Mouse (Mus musculus) forebrain, embryonic 12.5 days (tissue): ENCODE data around the gene Ulk4. TPM values are rescaled to one million over a fixed set of nuclear protein-coding genes. Genes with fewer than 3 reads are reported as not detected.

Source experiments
- ATAC-seq: fragments of 200-750 bp; cut with Nextera tagmentation; 2 replicates; pipeline ENCODE4 v1.8.0; 2017; ENCODE audit warnings: moderate TSS enrichment; ENCODE audit not compliant: low FRiP score
- H3K27ac ChIP-seq: fragments of 300-500 bp; sonication (generic); 2 replicates; pipeline ENCODE4 v1.5.1; 2016; ENCODE audit warnings: mild to moderate bottlenecking
- H3K27me3 ChIP-seq: fragments of 300-500 bp; sonication (generic); 2 replicates; pipeline ENCODE4 v1.6.1; 2016; ENCODE audit warnings: mild to moderate bottlenecking
- H3K36me3 ChIP-seq: fragments of 300-500 bp; sonication (generic); replicated peaks from 2 replicates; pipeline ENCODE4 v1.6.1; 2016; ENCODE audit warnings: mild to moderate bottlenecking
- H3K4me1 ChIP-seq: fragments of 300-500 bp; sonication (generic); 2 replicates; pipeline ENCODE4 v1.6.1; 2016
- H3K4me2 ChIP-seq: fragments of 300-500 bp; sonication (generic); 2 replicates; pipeline ENCODE4 v1.6.1; 2016; ENCODE audit warnings: mild to moderate bottlenecking, moderate library complexity
- H3K4me3 ChIP-seq: fragments of 300-500 bp; sonication (generic); replicated peaks from 2 replicates; pipeline ENCODE4 v1.5.1; 2016; ENCODE audit warnings: mild to moderate bottlenecking
- H3K9ac ChIP-seq: fragments of 300-500 bp; sonication (generic); 2 replicates; pipeline ENCODE4 v1.6.1; 2016; ENCODE audit warnings: mild to moderate bottlenecking
- H3K9me3 ChIP-seq: fragments of 300-500 bp; sonication (generic); 2 replicates; pipeline ENCODE4 v1.6.1; 2016
- WGBS: fragments of 180-500 bp; shearing (Covaris S2); methylation state at CpG from one replicate; pipeline ENCODE4 v1.1.7; 2016; 5-methylcytosine and 5-hydroxymethylcytosine counted together
- polyA plus RNA-seq: library from polyadenylated mRNA; unstranded; fragments of >200 nt; fragmentation: Nextera tagmentation; extraction: Ambion mirVana; gene quantifications from 2 replicates; pipeline ENCODE4 v1.2.1, GENCODE M21; 2016

Gene Ulk4
- polyA plus RNA-seq, 1 experiment from 2014 or later = 179 TPM

- ATAC-seq = no peak
- Histone ChIP-seq H3K4me2 (no peak overlapping the region), H3K9me3 (no peaks in the 10 kb centered on the region), H3K27ac (no peak overlapping the region), H3K36me3 (peaks cover 15% of the 10 kb centered on the region), H3K27me3 (no peaks in the 10 kb centered on the region), H3K4me1 (peaks cover 59% of the 10 kb centered on the region), H3K4me3 (no peak overlapping the region), H3K9ac (no peak overlapping the region)
- WGBS = 74% methylated on average over 3 of the region's 3 CpGs
Measured at GRCm38 (mm10) chr9:120944211-120944610, 332.8 kb downstream of the Ulk4 start.

- Histone ChIP-seq H3K4me2 (no peak overlapping the region), H3K4me1 (peaks cover 64% of the 10 kb centered on the region), H3K27me3 (no peaks in the 10 kb centered on the region), H3K9ac (no peak overlapping the region), H3K36me3 (peaks cover 15% of the 10 kb centered on the region), H3K27ac (no peak overlapping the region), H3K4me3 (no peak overlapping the region), H3K9me3 (no peaks in the 10 kb centered on the region)
- 92% methylated on average over 1 of the region's 1 CpGs for WGBS
- ATAC-seq = no peak
Measured at GRCm38 (mm10) chr9:120943757-120944156, 333.2 kb downstream of the Ulk4 start.

GRCm38 (mm10) chr9:120940858-120941257 is 336.1 kb downstream of the Ulk4 start:
- no peak overlapping the region for H3K9ac ChIP-seq
- 93% methylated on average over 3 of the region's 3 CpGs for WGBS
- H3K27ac ChIP-seq = no peak overlapping the region
- no peaks in the 10 kb centered on the region for H3K9me3 ChIP-seq
- peaks cover 18% of the 10 kb centered on the region for H3K36me3 ChIP-seq
- no peak overlapping the region for H3K4me3 ChIP-seq
- no peak overlapping the region for H3K4me2 ChIP-seq
- ATAC-seq = no peak
- H3K4me1 ChIP-seq = peaks cover 77% of the 10 kb centered on the region
- H3K27me3 ChIP-seq = no peaks in the 10 kb centered on the region

- Histone ChIP-seq H3K36me3 (peaks cover 15% of the 10 kb centered on the region), H3K9me3 (no peaks in the 10 kb centered on the region), H3K27ac (no peak overlapping the region), H3K4me3 (peak overlapping the region; percentile 65), H3K4me2 (peak overlapping the region; percentile 96), H3K9ac (peak overlapping the region; percentile 90; the same call in 1 of the 2 replicates), H3K4me1 (peaks cover 77% of the 10 kb centered on the region), H3K27me3 (no peaks in the 10 kb centered on the region)
- 24% methylated on average over 8 of the region's 8 CpGs for WGBS
- ATAC-seq = no peak
Measured at GRCm38 (mm10) chr9:120936351-120936750, 340.6 kb downstream of the Ulk4 start.

GRCm38 (mm10) chr9:120935634-120935922 is 341.4 kb downstream of the Ulk4 start:
- peak overlapping the region; percentile 96 for H3K4me2 ChIP-seq
- H3K36me3 ChIP-seq = peaks cover 12% of the 10 kb centered on the region
- H3K9ac ChIP-seq = peak overlapping the region; percentile 90
- no peaks in the 10 kb centered on the region for H3K9me3 ChIP-seq
- H3K27me3 ChIP-seq = no peaks in the 10 kb centered on the region
- no peak overlapping the region for H3K27ac ChIP-seq
- WGBS = 22% methylated on average over 4 of the region's 4 CpGs
- peak overlapping the region; percentile 65 for H3K4me3 ChIP-seq
- H3K4me1 ChIP-seq = peaks cover 74% of the 10 kb centered on the region
- ATAC-seq = no peak

- WGBS = 11% methylated on average over 14 of the region's 14 CpGs
- Histone ChIP-seq H3K27ac (peak overlapping the region; percentile 96), H3K4me3 (peak overlapping the region; percentile 65), H3K36me3 (peaks cover 7% of the 10 kb centered on the region), H3K9me3 (no peaks in the 10 kb centered on the region), H3K27me3 (peaks cover 3% of the 10 kb centered on the region; the same call in 1 of the 2 replicates), H3K4me2 (peak overlapping the region; percentile 96), H3K9ac (peak overlapping the region; percentile 90), H3K4me1 (peaks cover 74% of the 10 kb centered on the region)
- no peak for ATAC-seq
Measured at GRCm38 (mm10) chr9:120934821-120935633, 342.0 kb downstream of the Ulk4 start.

GRCm38 (mm10) chr9:120933886-120934758 is 342.9 kb downstream of the Ulk4 start:
- Histone ChIP-seq H3K27me3 (peaks cover 3% of the 10 kb centered on the region; the same call in 1 of the 2 replicates), H3K9me3 (no peaks in the 10 kb centered on the region), H3K4me2 (peak overlapping the region; percentile 96), H3K36me3 (peaks cover 4% of the 10 kb centered on the region), H3K4me1 (peaks cover 72% of the 10 kb centered on the region), H3K27ac (peak overlapping the region; percentile 96), H3K4me3 (peak overlapping the region; percentile 65), H3K9ac (peak overlapping the region; percentile 90)
- under 1% methylated on average over 57 of the region's 57 CpGs for WGBS
- peak; percentile 59 for ATAC-seq

GRCm38 (mm10) chr9:120933587-120933885 is 343.5 kb downstream of the Ulk4 start:
- peak overlapping the region; percentile 96 for H3K4me2 ChIP-seq
- H3K9ac ChIP-seq = peak overlapping the region; percentile 90
- H3K36me3 ChIP-seq = peaks cover 4% of the 10 kb centered on the region
- H3K27ac ChIP-seq = peak overlapping the region; percentile 96
- H3K4me3 ChIP-seq = peak overlapping the region; percentile 65
- H3K27me3 ChIP-seq = peaks cover 3% of the 10 kb centered on the region; the same call in 1 of the 2 replicates
- 0% methylated on average over 14 of the region's 58 CpGs for WGBS
- H3K9me3 ChIP-seq = no peaks in the 10 kb centered on the region
- no peak for ATAC-seq
- peaks cover 72% of the 10 kb centered on the region for H3K4me1 ChIP-seq

GRCm38 (mm10) chr9:120932797-120933586 is 344.0 kb downstream of the Ulk4 start:
- no peaks in the 10 kb centered on the region for H3K36me3 ChIP-seq
- ATAC-seq = peak; percentile 89
- 6% methylated on average over 43 of the region's 78 CpGs for WGBS
- H3K9ac ChIP-seq = peak overlapping the region; percentile 90
- no peaks in the 10 kb centered on the region for H3K9me3 ChIP-seq
- peaks cover 3% of the 10 kb centered on the region; the same call in 1 of the 2 replicates for H3K27me3 ChIP-seq
- H3K4me2 ChIP-seq = peak overlapping the region; percentile 42
- peak overlapping the region; percentile 65 for H3K4me3 ChIP-seq
- peak overlapping the region; percentile 96 for H3K27ac ChIP-seq
- H3K4me1 ChIP-seq = peaks cover 68% of the 10 kb centered on the region

- 14% methylated on average over 6 of the region's 6 CpGs for WGBS
- peak overlapping the region; percentile 96; the same call in 1 of the 2 replicates for H3K27ac ChIP-seq
- ATAC-seq = no peak
Measured at GRCm38 (mm10) chr9:120932371-120932770, 344.6 kb downstream of the Ulk4 start.

GRCm38 (mm10) chr9:120930811-120931210 is 346.2 kb downstream of the Ulk4 start:
- Histone ChIP-seq H3K4me3 (no peak overlapping the region), H3K27me3 (peaks cover 3% of the 10 kb centered on the region; the same call in 1 of the 2 replicates), H3K4me2 (no peak overlapping the region), H3K4me1 (peaks cover 50% of the 10 kb centered on the region), H3K27ac (no peak overlapping the region), H3K9me3 (no peaks in the 10 kb centered on the region), H3K9ac (peak overlapping the region; percentile 25; the same call in 1 of the 2 replicates), H3K36me3 (no peaks in the 10 kb centered on the region)
- no peak for ATAC-seq
- 52% methylated on average over 8 of the region's 8 CpGs for WGBS

More at GRCm38 (mm10) chr9:120932371-120932770, 344.6 kb downstream of the Ulk4 start:
- Histone ChIP-seq H3K4me1 (peaks cover 61% of the 10 kb centered on the region), H3K27me3 (peaks cover 3% of the 10 kb centered on the region; the same call in 1 of the 2 replicates), H3K36me3 (no peaks in the 10 kb centered on the region), H3K4me2 (no peak overlapping the region), H3K4me3 (no peak overlapping the region), H3K9me3 (no peaks in the 10 kb centered on the region), H3K9ac (no peak overlapping the region)
